Mouse (Mus musculus) ES-E14 (cell line): Measurements from ENCODE around the gene Rbfox1.

Source experiments
- HCFC1 ChIP-seq: IDR thresholded peaks from 2 replicates; pipeline ENCODE4 v1.6.1; 2012; ENCODE audit warnings: low read length, inconsistent platforms, borderline replicate concordance; ENCODE audit not compliant: insufficient read depth
- ZNF384 ChIP-seq: IDR thresholded peaks from 2 replicates; pipeline ENCODE4 v1.6.1; 2012; ENCODE audit warnings: low read depth, low read length, inconsistent platforms

DNA sequence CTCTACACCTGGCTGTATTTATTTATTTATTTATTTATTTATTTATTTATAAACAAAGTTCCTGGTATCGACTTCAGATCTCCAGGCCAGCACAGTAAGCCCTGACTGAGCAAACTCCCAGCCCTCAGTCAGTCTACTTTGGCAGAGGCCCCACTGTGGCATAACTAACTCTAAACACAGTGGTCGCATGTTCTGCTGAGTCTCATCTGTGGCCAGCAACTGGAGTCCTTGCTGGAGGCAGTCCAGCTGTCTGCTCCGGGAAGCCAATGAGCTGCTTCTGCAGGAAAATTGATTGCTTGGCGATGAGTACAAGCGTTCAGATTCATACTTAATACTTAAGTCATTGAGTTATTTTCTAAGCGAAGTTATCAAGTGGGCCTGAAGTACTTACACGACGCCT lies 598.5 kb downstream of the Rbfox1 start:
- TF ChIP-seq ZNF384 (no peak), HCFC1 (no peak)
